Mouse (Mus musculus) forebrain, embryonic 12.5 days (tissue): Measurements from ENCODE around the gene Gpr183. TPM values are rescaled to one million over a fixed set of nuclear protein-coding genes. Genes with fewer than 3 reads are reported as not detected.

Source experiments
- ATAC-seq: fragments of 200-750 bp; cut with Nextera tagmentation; 2 replicates; pipeline ENCODE4 v1.8.0; 2017; ENCODE audit warnings: moderate TSS enrichment; ENCODE audit not compliant: low FRiP score
- H3K27ac ChIP-seq: fragments of 300-500 bp; sonication (generic); 2 replicates; pipeline ENCODE4 v1.5.1; 2016; ENCODE audit warnings: mild to moderate bottlenecking
- H3K27me3 ChIP-seq: fragments of 300-500 bp; sonication (generic); 2 replicates; pipeline ENCODE4 v1.6.1; 2016; ENCODE audit warnings: mild to moderate bottlenecking
- H3K36me3 ChIP-seq: fragments of 300-500 bp; sonication (generic); replicated peaks from 2 replicates; pipeline ENCODE4 v1.6.1; 2016; ENCODE audit warnings: mild to moderate bottlenecking
- H3K4me1 ChIP-seq: fragments of 300-500 bp; sonication (generic); 2 replicates; pipeline ENCODE4 v1.6.1; 2016
- H3K4me2 ChIP-seq: fragments of 300-500 bp; sonication (generic); 2 replicates; pipeline ENCODE4 v1.6.1; 2016; ENCODE audit warnings: mild to moderate bottlenecking, moderate library complexity
- H3K4me3 ChIP-seq: fragments of 300-500 bp; sonication (generic); replicated peaks from 2 replicates; pipeline ENCODE4 v1.5.1; 2016; ENCODE audit warnings: mild to moderate bottlenecking
- H3K9ac ChIP-seq: fragments of 300-500 bp; sonication (generic); 2 replicates; pipeline ENCODE4 v1.6.1; 2016; ENCODE audit warnings: mild to moderate bottlenecking
- H3K9me3 ChIP-seq: fragments of 300-500 bp; sonication (generic); 2 replicates; pipeline ENCODE4 v1.6.1; 2016
- WGBS: fragments of 180-500 bp; shearing (Covaris S2); methylation state at CpG from one replicate; pipeline ENCODE4 v1.1.7; 2016; 5-methylcytosine and 5-hydroxymethylcytosine counted together
- polyA plus RNA-seq: library from polyadenylated mRNA; unstranded; fragments of >200 nt; fragmentation: Nextera tagmentation; extraction: Ambion mirVana; gene quantifications from 2 replicates; pipeline ENCODE4 v1.2.1, GENCODE M21; 2016

Gpr183 gene
- polyA plus RNA-seq, 1 experiment from 2014 or later: 1.8 TPM

DNA sequence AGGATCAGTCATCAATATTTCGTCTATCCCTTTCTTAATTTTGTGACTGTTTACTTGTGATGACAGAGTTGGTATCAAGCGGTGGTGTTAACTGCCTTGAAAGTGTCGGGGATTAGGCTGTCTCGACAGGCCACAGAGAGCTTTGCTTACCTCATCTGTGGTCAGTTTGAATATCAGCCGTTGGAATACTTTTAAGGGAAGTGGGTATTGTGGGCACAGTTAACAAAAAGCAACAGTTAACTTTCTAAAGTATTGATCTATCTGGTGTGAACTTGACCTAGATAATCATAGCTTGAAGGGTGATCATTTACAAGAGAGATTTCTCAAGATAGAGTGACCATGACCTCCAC, 30.4 kb downstream of the Gpr183 start:
- H3K4me2 ChIP-seq: no peak overlapping the region
- WGBS: 89% methylated on average over 5 of the region's 5 CpGs
- no peaks in the 10 kb centered on the region for H3K27me3 ChIP-seq
- no peak overlapping the region for H3K9ac ChIP-seq
- H3K4me3 ChIP-seq: no peak overlapping the region
- peaks cover 13% of the 10 kb centered on the region for H3K36me3 ChIP-seq
- no peak for ATAC-seq
- 0 out of 2 replicates have a peak, but pooled peaks cover 3% of the 10 kb centered on the region for H3K9me3 ChIP-seq
- H3K4me1 ChIP-seq: peaks cover 6% of the 10 kb centered on the region; the same call in 1 of the 2 replicates
- H3K27ac ChIP-seq: no peak overlapping the region

DNA sequence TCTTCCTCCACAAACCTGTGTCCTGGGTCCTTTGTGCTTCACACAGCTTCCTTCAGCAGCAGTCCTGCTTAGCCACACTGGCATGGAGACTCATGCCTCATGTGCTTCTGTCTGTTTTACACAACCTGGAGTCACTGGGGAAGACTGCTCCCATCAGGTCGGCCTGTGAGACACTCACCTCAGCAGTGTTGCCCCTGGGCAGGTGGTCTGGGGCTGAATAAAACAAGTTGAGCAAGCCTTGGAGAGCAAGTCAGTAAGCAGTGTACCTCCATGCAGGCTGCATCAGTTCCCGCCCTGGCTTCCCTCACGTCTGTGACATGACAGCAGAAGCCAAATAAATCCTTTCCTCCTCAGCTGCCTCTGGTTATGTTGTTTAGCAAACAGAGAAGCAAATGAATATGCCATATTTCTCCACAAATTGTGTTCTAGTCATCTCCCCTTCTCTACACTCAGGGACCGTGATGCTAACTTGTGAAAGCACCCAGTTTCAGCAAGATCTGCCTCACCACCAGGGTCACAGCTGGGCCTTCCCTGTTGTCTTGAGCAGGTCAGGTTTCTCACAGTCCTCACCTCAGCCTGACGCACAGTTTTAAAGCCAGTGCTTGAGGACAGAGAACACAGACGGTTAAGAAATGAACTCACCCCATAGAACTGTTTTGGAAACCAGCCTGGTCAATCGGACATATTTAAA, 30.9 kb downstream of the Gpr183 start:
- Histone ChIP-seq H3K27me3 (no peaks in the 10 kb centered on the region), H3K4me1 (peaks cover 6% of the 10 kb centered on the region; the same call in 1 of the 2 replicates), H3K4me2 (no peak overlapping the region), H3K9ac (no peak overlapping the region), H3K27ac (no peak overlapping the region), H3K36me3 (peaks cover 13% of the 10 kb centered on the region), H3K4me3 (no peak overlapping the region), H3K9me3 (0 out of 2 replicates have a peak, but pooled peaks cover 3% of the 10 kb centered on the region)
- WGBS: 93% methylated on average over 7 of the region's 7 CpGs
- ATAC-seq: no peak

DNA sequence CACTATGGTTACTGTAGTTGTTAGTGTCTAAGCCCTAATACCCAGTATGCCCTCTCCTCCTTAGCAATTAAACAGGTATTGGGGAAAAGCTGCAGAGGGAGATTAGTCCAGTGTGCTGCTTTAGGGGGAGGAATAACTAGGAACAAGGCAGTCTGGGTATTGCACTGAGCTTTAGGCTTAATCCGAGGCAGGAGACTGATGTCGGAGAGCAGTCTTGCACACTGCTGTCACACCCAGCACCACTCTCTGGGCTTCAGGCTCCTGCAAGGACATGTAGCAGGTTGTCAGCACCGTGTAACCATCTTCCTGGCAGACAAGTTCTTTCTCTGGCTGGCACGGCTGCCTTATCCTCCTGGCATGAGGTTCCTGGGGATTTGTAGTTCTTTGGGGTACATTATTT, 32.8 kb downstream of the Gpr183 start:
- Histone ChIP-seq H3K9me3 (0 out of 2 replicates have a peak, but pooled peaks cover 3% of the 10 kb centered on the region), H3K9ac (no peak overlapping the region), H3K27ac (no peak overlapping the region), H3K4me3 (no peak overlapping the region), H3K4me2 (no peak overlapping the region), H3K27me3 (no peaks in the 10 kb centered on the region), H3K4me1 (peaks cover 6% of the 10 kb centered on the region; the same call in 1 of the 2 replicates), H3K36me3 (peaks cover 13% of the 10 kb centered on the region)
- no peak for ATAC-seq
- 84% methylated on average over 4 of the region's 4 CpGs for WGBS

DNA sequence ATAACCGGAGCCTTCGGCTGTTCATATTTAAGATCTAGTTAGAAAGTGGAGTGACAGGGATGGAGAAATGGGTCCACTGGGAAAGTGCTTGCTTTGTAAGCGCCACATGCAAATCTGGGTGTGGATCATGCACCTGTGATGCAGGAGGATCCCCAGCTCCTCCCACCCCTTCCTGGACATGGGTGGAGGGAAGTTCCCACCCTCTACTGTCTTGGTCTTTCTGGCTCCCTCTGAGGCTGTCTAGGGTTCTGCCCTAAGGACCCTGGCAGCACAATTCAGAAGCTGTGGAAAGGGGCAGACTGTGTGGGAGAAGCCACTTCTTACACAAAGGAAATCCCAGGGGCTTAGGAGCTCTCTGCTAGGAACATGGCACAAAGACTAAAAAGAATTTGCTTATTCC, 33.4 kb downstream of the Gpr183 start:
- H3K27ac ChIP-seq: no peak overlapping the region
- WGBS: 95% methylated on average over 3 of the region's 3 CpGs

DNA sequence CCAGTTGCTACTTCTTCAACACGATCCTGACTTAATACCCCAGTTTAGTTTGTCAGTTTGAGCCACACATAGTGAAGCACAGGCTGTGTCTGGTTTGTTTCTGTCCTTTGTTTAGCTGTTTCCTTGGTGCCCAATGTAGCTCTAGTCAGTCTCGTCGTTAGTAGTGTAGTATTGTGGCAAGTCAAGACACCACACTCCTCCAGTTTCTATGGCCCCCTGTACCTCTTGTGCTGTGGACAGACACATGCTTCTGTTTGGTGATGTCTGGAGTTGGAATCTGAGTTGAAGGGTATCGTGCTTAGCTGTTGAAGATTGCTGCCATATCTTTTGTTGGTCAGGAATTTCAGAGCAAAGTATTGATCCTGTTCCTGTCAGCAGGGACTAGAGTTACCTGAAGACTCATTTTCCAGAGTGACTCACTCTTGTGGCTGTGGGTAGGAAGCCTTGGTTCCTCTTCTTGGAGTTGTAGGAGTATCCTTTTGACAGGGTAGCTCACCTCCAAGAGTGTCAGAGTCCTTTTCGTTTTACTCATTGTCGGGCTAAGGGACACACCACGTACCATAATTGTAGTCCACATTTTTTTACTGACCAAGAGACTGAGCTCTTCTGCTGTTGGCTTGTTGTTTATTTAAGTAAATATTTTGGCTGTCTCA, 34.1 kb downstream of the Gpr183 start:
- Histone ChIP-seq H3K4me1 (peaks cover 6% of the 10 kb centered on the region; the same call in 1 of the 2 replicates), H3K9me3 (0 out of 2 replicates have a peak, but pooled peaks cover 3% of the 10 kb centered on the region), H3K27me3 (no peaks in the 10 kb centered on the region), H3K9ac (no peak overlapping the region), H3K27ac (no peak overlapping the region), H3K36me3 (peaks cover 13% of the 10 kb centered on the region), H3K4me2 (no peak overlapping the region), H3K4me3 (no peak overlapping the region)
- ATAC-seq: no peak
- 74% methylated on average over 7 of the region's 7 CpGs for WGBS

More for the DNA sequence above, 33.4 kb downstream of the Gpr183 start:
- ATAC-seq: no peak
- no peak overlapping the region for H3K9ac ChIP-seq
- H3K27me3 ChIP-seq: no peaks in the 10 kb centered on the region
- no peak overlapping the region for H3K4me3 ChIP-seq
- no peak overlapping the region for H3K4me2 ChIP-seq
- peaks cover 13% of the 10 kb centered on the region for H3K36me3 ChIP-seq
- H3K4me1 ChIP-seq: peaks cover 6% of the 10 kb centered on the region; the same call in 1 of the 2 replicates
- H3K9me3 ChIP-seq: 0 out of 2 replicates have a peak, but pooled peaks cover 3% of the 10 kb centered on the region

DNA sequence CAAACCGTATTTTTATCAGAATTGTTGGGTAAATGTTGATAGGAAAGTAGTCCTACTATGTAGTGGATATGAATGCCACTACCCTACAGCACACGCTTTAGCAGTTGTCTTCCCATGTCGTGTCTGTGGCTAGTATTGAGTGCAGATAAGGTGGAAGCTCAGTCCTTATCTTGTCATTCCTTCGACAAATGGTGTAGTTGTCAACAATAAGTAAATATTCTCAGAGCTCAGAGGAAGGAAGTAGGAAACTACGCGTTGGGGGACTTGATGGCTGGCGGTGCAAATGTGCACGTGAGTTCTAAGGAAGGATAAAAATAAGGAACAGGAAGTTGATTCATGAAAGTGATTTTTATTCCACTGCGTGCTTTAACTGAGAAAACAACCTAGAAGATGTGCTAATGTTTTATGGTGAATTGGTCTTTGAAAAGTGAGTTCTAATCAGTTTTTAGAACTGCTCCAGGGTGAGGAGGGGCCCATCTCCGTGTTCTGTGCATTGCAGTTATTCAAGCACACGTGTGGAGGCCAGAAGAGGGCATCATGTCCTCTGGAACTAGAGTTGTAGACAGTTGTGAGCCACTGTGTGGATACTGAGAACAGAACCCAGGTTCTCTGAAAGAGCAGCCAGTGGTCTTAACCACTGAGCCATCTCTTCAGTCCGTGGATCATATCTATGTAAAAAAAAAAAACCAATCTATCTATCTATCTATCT, 35.6 kb downstream of the Gpr183 start:
- no peak for ATAC-seq
- Histone ChIP-seq H3K9me3 (no peaks in the 10 kb centered on the region), H3K27me3 (no peaks in the 10 kb centered on the region)

DNA sequence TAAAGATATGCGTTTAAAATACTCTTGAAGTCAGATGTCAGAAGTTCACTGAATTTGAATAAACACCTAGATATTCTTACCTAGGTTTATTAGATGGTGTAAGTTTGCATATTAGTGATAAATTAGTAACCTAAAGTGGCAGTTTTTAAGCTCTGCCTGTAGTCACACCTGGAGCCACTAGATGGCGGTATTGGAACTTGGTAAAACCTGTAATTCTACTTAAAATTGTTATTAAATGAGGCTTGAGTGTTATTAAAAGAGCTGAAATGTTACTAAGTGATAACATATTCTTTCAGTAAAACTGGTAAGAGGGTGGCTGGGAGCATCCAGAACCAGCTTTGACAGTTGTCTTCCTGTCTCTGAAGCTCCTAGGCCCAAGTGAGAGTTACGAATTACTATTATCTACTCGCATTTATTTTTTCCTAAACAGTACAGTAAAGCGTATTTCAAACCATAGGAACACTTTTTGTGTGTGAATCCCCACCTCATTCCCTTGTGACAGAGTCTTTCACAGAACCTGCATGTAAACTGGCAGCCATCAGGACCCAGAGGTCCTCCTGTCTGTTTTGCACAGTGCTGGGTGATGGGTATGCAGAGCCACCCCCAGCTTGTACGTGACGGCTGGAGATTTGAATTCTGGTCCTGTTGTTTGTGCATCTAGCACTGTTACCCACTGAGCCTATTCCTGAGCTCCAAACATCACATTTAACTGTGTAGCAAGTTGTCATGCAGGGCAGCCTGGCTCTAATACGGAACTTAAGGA, 36.4 kb downstream of the Gpr183 start:
- H3K4me1 ChIP-seq: peaks cover 6% of the 10 kb centered on the region; the same call in 1 of the 2 replicates
- no peaks in the 10 kb centered on the region for H3K36me3 ChIP-seq
- no peak overlapping the region for H3K4me3 ChIP-seq
- H3K9ac ChIP-seq: no peak overlapping the region
- 70% methylated on average over 8 of the region's 8 CpGs for WGBS
- H3K27me3 ChIP-seq: no peaks in the 10 kb centered on the region
- H3K9me3 ChIP-seq: no peaks in the 10 kb centered on the region
- H3K27ac ChIP-seq: no peak overlapping the region
- H3K4me2 ChIP-seq: no peak overlapping the region
- no peak for ATAC-seq

More for the DNA sequence above, 35.6 kb downstream of the Gpr183 start:
- H3K27ac ChIP-seq: no peak overlapping the region
- WGBS: 88% methylated on average over 12 of the region's 12 CpGs
- H3K4me3 ChIP-seq: no peak overlapping the region
- no peak overlapping the region for H3K9ac ChIP-seq
- peaks cover 6% of the 10 kb centered on the region; the same call in 1 of the 2 replicates for H3K4me1 ChIP-seq
- no peak overlapping the region for H3K4me2 ChIP-seq
- peaks cover 7% of the 10 kb centered on the region; the same call in 1 of the 2 replicates for H3K36me3 ChIP-seq

DNA sequence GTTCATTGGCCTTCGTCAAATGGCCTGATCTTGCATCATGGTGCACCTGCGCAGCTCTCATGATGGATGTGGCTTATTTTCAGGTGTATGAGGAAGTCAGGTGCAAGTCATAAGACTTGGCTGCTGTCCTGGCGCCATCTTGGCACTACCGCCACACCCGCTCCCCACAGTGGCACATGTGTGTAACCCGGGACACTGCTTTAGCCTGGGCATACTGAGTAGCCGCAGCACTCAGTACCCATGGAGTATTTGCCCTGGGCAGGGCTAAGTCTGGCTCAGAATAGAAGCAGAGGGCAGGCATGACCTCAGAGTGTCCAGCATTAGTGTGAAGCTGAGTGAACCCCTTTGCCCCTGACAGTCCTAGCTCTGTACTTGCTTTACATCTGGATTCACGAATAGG, 37.5 kb downstream of the Gpr183 start:
- no peak for ATAC-seq
- H3K36me3 ChIP-seq: no peaks in the 10 kb centered on the region
- H3K27me3 ChIP-seq: no peaks in the 10 kb centered on the region
- no peaks in the 10 kb centered on the region for H3K9me3 ChIP-seq
- no peak overlapping the region for H3K4me3 ChIP-seq
- no peak overlapping the region for H3K27ac ChIP-seq
- 93% methylated on average over 8 of the region's 8 CpGs for WGBS
- H3K9ac ChIP-seq: no peak overlapping the region
- peaks cover 6% of the 10 kb centered on the region; the same call in 1 of the 2 replicates for H3K4me1 ChIP-seq
- no peak overlapping the region for H3K4me2 ChIP-seq

DNA sequence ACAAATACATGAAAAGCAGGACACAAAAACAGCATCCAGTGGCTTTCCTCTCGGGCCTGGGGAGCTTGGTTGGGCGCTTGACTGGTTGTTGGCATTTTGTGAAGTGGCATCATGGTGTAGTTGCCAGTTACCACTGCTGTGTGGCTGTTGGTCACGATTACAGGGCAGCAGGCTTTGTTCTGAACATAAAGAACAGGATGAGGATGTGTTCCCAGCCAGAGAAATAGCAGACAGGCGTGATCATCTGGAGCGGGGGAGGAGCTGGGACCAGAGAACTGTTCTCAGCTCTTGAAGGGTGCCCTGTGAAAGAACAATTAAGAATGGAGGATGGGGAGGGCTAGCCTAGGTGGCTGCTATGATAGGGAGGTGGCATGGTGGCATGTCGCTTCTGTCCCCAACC, 38.1 kb downstream of the Gpr183 start:
- H3K9me3 ChIP-seq: no peaks in the 10 kb centered on the region
- H3K36me3 ChIP-seq: no peaks in the 10 kb centered on the region
- no peak overlapping the region for H3K9ac ChIP-seq
- no peak overlapping the region for H3K27ac ChIP-seq
- WGBS: 90% methylated on average over 6 of the region's 6 CpGs
- ATAC-seq: no peak
- H3K4me3 ChIP-seq: no peak overlapping the region
- no peaks in the 10 kb centered on the region for H3K27me3 ChIP-seq
- no peak overlapping the region for H3K4me2 ChIP-seq
- peaks cover 5% of the 10 kb centered on the region; the same call in 1 of the 2 replicates for H3K4me1 ChIP-seq

DNA sequence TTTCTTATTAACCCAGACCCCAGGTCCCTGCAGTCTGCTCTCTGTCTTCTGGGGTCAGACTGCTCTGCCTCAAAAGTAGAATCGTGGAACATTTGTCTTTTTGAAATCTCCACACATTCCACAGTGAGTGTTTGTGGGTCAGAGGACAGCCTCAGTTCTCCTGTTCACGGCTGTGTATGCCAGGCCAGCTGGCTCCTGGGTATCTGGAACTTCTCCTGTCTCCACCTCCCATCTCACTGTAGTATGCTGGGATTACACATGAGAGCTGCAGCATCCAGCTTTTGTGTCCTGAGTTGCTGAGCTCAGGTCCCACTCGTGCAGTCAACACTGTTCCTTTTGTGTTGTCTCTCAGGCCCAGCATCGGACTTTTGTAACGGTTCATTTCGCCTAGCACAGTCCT, 40.1 kb downstream of the Gpr183 start:
- 77% methylated on average over 6 of the region's 6 CpGs for WGBS
- no peak overlapping the region for H3K9ac ChIP-seq

DNA sequence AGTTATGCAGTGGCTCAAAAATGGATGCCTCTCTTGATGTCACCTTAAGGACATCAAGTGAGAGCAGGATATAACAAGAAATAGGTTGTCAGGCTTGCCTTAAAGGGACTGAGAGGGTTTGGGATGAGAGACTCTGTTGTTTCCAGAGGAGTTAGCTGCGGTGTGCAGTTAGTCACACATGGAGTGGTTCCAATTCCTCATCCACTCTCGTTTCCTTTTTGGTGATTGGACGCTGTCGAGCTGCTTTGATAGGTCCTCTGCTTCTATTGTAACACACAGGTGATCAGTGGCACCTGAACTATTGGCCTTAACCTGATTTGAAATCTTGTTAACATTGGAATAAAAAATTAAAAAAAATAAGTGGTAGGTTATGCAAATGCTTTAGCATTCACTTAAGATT, 42.3 kb downstream of the Gpr183 start:
- no peaks in the 10 kb centered on the region for H3K9me3 ChIP-seq
- no peak overlapping the region for H3K4me3 ChIP-seq
- H3K9ac ChIP-seq: no peak overlapping the region
- H3K27me3 ChIP-seq: no peaks in the 10 kb centered on the region
- no peak overlapping the region for H3K27ac ChIP-seq
- H3K4me2 ChIP-seq: no peak overlapping the region
- no peaks in the 10 kb centered on the region; the same call in 1 of the 2 replicates for H3K36me3 ChIP-seq
- no peaks in the 10 kb centered on the region for H3K4me1 ChIP-seq
- no peak for ATAC-seq
- WGBS: 92% methylated on average over 4 of the region's 4 CpGs

More for the DNA sequence above, 40.1 kb downstream of the Gpr183 start:
- H3K9me3 ChIP-seq: no peaks in the 10 kb centered on the region
- H3K4me3 ChIP-seq: no peak overlapping the region
- H3K27ac ChIP-seq: no peak overlapping the region
- no peaks in the 10 kb centered on the region for H3K36me3 ChIP-seq
- no peaks in the 10 kb centered on the region for H3K27me3 ChIP-seq
- H3K4me2 ChIP-seq: no peak overlapping the region
- no peak for ATAC-seq
- no peaks in the 10 kb centered on the region for H3K4me1 ChIP-seq

DNA sequence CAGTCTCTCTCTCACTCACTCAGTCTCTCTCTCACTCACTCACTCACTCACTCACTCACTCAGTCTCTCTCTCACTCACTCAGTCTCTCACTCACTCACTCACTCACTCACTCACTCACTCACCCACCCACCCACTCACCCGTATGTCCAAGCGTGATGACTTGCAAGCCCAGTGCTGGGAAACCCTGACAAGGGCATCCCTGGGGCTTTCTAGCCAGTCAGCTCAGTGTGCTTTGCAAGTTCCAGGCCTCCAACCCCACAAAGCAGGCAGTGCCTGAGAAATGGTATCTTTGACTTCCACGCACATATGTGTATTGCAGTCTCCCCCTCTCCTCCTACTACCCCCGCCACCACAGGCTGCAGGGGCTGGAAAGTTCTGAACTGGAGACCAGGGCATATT, 43.0 kb downstream of the Gpr183 start:
- Histone ChIP-seq H3K27ac (no peak overlapping the region), H3K9me3 (no peaks in the 10 kb centered on the region), H3K27me3 (no peaks in the 10 kb centered on the region), H3K4me1 (no peaks in the 10 kb centered on the region), H3K36me3 (peaks cover 5% of the 10 kb centered on the region; the same call in 1 of the 2 replicates), H3K9ac (no peak overlapping the region), H3K4me3 (no peak overlapping the region), H3K4me2 (no peak overlapping the region)
- ATAC-seq: no peak
- 90% methylated on average over 4 of the region's 4 CpGs for WGBS
